Mouse (Mus musculus): ENCODE measurements around the gene Ankrd6. TPM values are rescaled to one million over a fixed set of nuclear protein-coding genes. Genes with fewer than 3 reads are reported as not detected.
A peak's percentile ranks its signal among the peaks of the same experiment; 100 is the strongest.

The Ankrd6 gene
- total RNA-seq, 2 experiments from 2014 or later: 0.84 to 0.91 TPM

- ATAC-seq (replicated peaks; ENCODE audit: low FRiP score, poor library complexity, severe bottlenecking): no peak
Observed at GRCm38 (mm10) chr4:32820676-32821075, 130.0 kb downstream of the Ankrd6 start.

GRCm38 (mm10) chr4:32817478-32817877, 133.2 kb downstream of the Ankrd6 start:
- ATAC-seq (replicated peaks; ENCODE audit: low FRiP score, poor library complexity, severe bottlenecking): no peak

GRCm38 (mm10) chr4:32800577-32801170, 150.0 kb downstream of the Ankrd6 start:
- no peak for ATAC-seq (replicated peaks; ENCODE audit: low FRiP score, poor library complexity, severe bottlenecking)

GRCm38 (mm10) chr4:32799966-32800576, 150.6 kb downstream of the Ankrd6 start, which contains the start of gene Lyrm2:
Gene Lyrm2, plus strand, starts transcription at chr4:32800253.
- peak; percentile 95 for ATAC-seq (replicated peaks; ENCODE audit: low FRiP score, poor library complexity, severe bottlenecking)

- ATAC-seq (replicated peaks; ENCODE audit: low FRiP score, poor library complexity, severe bottlenecking): no peak
Observed at GRCm38 (mm10) chr4:32798976-32799375, 151.7 kb downstream of the Ankrd6 start.

GRCm38 (mm10) chr4:32789020-32789419, 161.6 kb downstream of the Ankrd6 start:
- no peak for ATAC-seq (replicated peaks; ENCODE audit: low FRiP score, poor library complexity, severe bottlenecking)

GRCm38 (mm10) chr4:32787110-32787509, 163.5 kb downstream of the Ankrd6 start:
- no peak for ATAC-seq (replicated peaks; ENCODE audit: low FRiP score, poor library complexity, severe bottlenecking)

GRCm38 (mm10) chr4:32779996-32780395, 170.6 kb downstream of the Ankrd6 start:
- no peak for ATAC-seq (replicated peaks; ENCODE audit: low FRiP score, poor library complexity, severe bottlenecking)

GRCm38 (mm10) chr4:32770284-32770810, 180.3 kb downstream of the Ankrd6 start:
- ATAC-seq (replicated peaks; ENCODE audit: low FRiP score, poor library complexity, severe bottlenecking): no peak

- no peak for ATAC-seq (replicated peaks; ENCODE audit: low FRiP score, poor library complexity, severe bottlenecking)
Observed at GRCm38 (mm10) chr4:32768046-32768445, 182.6 kb downstream of the Ankrd6 start.

- no peak for ATAC-seq (replicated peaks; ENCODE audit: low FRiP score, poor library complexity, severe bottlenecking)
Observed at GRCm38 (mm10) chr4:32767471-32767870, 183.2 kb downstream of the Ankrd6 start.

GRCm38 (mm10) chr4:32757430-32757829, 193.2 kb downstream of the Ankrd6 start:
- no peak for ATAC-seq (replicated peaks; ENCODE audit: low FRiP score, poor library complexity, severe bottlenecking)

Other genes starting within 250 kb of the Ankrd6 start
- gene Lyrm2, start 150.6 kb downstream of the Ankrd6 start, total RNA-seq (2015; ENCODE audit: low replicate concordance): 14.1 and 21.4 TPM in 2 replicates
- gene Lyrm2, start 150.6 kb downstream of the Ankrd6 start, total RNA-seq (2017; ENCODE audit: low replicate concordance): 8.6 and 12.8 TPM in 2 replicates
- 3.2 and 7.1 TPM in 2 replicates for gene Rragd, start 32.2 kb upstream of the Ankrd6 start, total RNA-seq (2015; ENCODE audit: low replicate concordance)
- 6.3 and 13.5 TPM in 2 replicates for gene Rragd, start 32.2 kb upstream of the Ankrd6 start, total RNA-seq (2017; ENCODE audit: low replicate concordance)
- gene Ube2j1, start 80.6 kb upstream of the Ankrd6 start, total RNA-seq (2015; ENCODE audit: low replicate concordance): 36.9 and 49.0 TPM in 2 replicates
- gene Ube2j1, start 80.6 kb upstream of the Ankrd6 start, total RNA-seq (2017; ENCODE audit: low replicate concordance): 34.3 and 34.7 TPM in 2 replicates
- not detected in 2 replicates for gene Gabrr2, start 112.2 kb upstream of the Ankrd6 start, total RNA-seq (2015; ENCODE audit: low replicate concordance)
- gene Gabrr2, start 112.2 kb upstream of the Ankrd6 start, total RNA-seq (2017; ENCODE audit: low replicate concordance): not detected in 2 replicates
- gene Gabrr1, start 181.7 kb upstream of the Ankrd6 start, total RNA-seq (2015; ENCODE audit: low replicate concordance): not detected in 2 replicates
- not detected in 2 replicates for gene Gabrr1, start 181.7 kb upstream of the Ankrd6 start, total RNA-seq (2017; ENCODE audit: low replicate concordance)
- gene Pm20d2, start 238.9 kb upstream of the Ankrd6 start, total RNA-seq (2015; ENCODE audit: low replicate concordance): not detected in 2 replicates
- not detected in 2 replicates for gene Pm20d2, start 238.9 kb upstream of the Ankrd6 start, total RNA-seq (2017; ENCODE audit: low replicate concordance)